Mouse (Mus musculus): ENCODE measurements at regions not wholly inside any gene's neighbourhood (a gene's known extent, or its start where the extent isn't known, plus 50 kb on each side); places are given as distances from the start of the nearest gene placed in this dataset.

DNA sequence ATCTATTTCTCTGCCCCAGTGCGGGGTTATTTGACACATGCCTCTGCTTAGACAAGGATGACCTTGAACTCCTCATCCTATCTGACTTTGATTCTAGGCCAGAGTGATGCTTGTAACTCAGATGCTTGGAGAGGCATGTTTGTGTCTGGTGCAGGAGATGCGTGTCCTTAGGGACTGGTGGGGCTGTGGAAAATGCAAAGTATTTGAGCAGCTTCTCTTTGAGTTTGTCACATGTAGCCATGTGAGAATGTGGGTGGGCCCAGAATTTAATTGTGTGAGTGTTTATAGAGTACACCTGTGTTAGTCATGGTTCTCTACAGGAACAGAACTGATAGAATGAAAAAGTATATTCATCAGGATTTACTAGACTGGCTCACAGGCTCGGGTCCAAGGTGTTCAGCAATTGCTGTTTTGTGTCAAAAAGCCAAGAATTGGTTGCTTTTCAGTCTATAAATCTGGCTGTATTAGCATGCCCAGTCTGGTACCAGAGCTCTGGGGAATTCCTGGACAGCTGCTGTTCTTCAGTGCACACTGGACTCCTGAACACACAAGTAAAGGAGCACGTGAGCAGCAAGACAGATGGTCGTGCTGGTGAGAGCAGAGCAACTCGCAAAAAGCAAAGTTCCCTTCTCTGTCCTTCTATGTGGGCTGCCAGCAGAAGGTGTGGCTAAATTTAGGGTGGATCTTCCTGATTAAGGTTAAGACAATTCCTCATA, 54.5 kb upstream of the Ube2e1 start:
- H3K27me3 ChIP-seq (ENCODE audit: control insufficient read depth, insufficient read depth, low read length): no peaks in the 10 kb centered on the region

More for the DNA sequence above, 54.5 kb upstream of the Ube2e1 start:
- no peak overlapping the region for H3K4me2 ChIP-seq
- no peak overlapping the region for H3K27ac ChIP-seq (ENCODE audit: low read depth, low read length)
- H3K36me3 ChIP-seq (ENCODE audit: control insufficient read depth, insufficient read depth, low read length): no peaks in the 10 kb centered on the region
- no peak overlapping the region for H3K9ac ChIP-seq (ENCODE audit: low read depth, low read length)
- 74% methylated on average over 6 of the region's 6 CpGs for WGBS (ENCODE audit: insufficient replicate concordance)
- no peak for ATAC-seq (replicated peaks; ENCODE audit: insufficient number of reproducible peaks, low FRiP score, low TSS enrichment)
- no peaks in the 10 kb centered on the region; the same call in 1 of the 2 replicates for H3K9me3 ChIP-seq (replicated peaks; ENCODE audit: control insufficient read depth, low read length)
- H3K4me3 ChIP-seq (ENCODE audit: low read depth, low read length): no peak overlapping the region
- H3K4me1 ChIP-seq (ENCODE audit: control insufficient read depth, insufficient read depth, low read length): 0 out of 2 replicates have a peak, but pooled peaks cover 4% of the 10 kb centered on the region
